Mouse (Mus musculus): Measurements from ENCODE around the gene Lrrc10b.

The Lrrc10b gene

GRCm38 (mm10) chr19:10456752-10457483, at the start of gene Lrrc10b:
Gene Lrrc10b (minus strand): TSS chr19:10457473.
- DNase-seq (ENCODE audit: low read depth, low spot score) = peak; percentile 19

- DNase-seq (ENCODE audit: low read depth, low spot score) = peak; percentile 16
Observed at GRCm38 (mm10) chr19:10502571-10502970, 45.3 kb upstream of the Lrrc10b start.

GRCm38 (mm10) chr19:10500581-10500980, 43.3 kb upstream of the Lrrc10b start:
- DNase-seq (ENCODE audit: low read depth, low spot score) = no peak

- DNase-seq (ENCODE audit: low read depth, low spot score) = no peak
Observed at GRCm38 (mm10) chr19:10497512-10498160, 40.4 kb upstream of the Lrrc10b start.

- DNase-seq (ENCODE audit: low read depth, low spot score) = no peak
Observed at GRCm38 (mm10) chr19:10496976-10497375, 39.7 kb upstream of the Lrrc10b start.

- DNase-seq (ENCODE audit: low read depth, low spot score) = no peak
Observed at GRCm38 (mm10) chr19:10495670-10496069, 38.4 kb upstream of the Lrrc10b start.

- DNase-seq (ENCODE audit: low read depth, low spot score) = peak; percentile 52
Observed at GRCm38 (mm10) chr19:10486264-10486738, 29.0 kb upstream of the Lrrc10b start.

GRCm38 (mm10) chr19:10482703-10483102, 25.4 kb upstream of the Lrrc10b start, which contains the start of gene Ppp1r32:
Gene Ppp1r32 (minus strand): TSS chr19:10482928.
- DNase-seq (ENCODE audit: low read depth, low spot score) = no peak

- DNase-seq (ENCODE audit: low read depth, low spot score) = no peak
Observed at GRCm38 (mm10) chr19:10479541-10479940, 22.3 kb upstream of the Lrrc10b start.

- DNase-seq (ENCODE audit: low read depth, low spot score) = no peak
Observed at GRCm38 (mm10) chr19:10473779-10474178, 16.5 kb upstream of the Lrrc10b start.

GRCm38 (mm10) chr19:10472958-10473357, 15.7 kb upstream of the Lrrc10b start:
- no peak for DNase-seq (ENCODE audit: low read depth, low spot score)

- peak; percentile 10 for DNase-seq (ENCODE audit: low read depth, low spot score)
Observed at GRCm38 (mm10) chr19:10469171-10469658, 11.9 kb upstream of the Lrrc10b start.

- no peak for DNase-seq (ENCODE audit: low read depth, low spot score)
Observed at GRCm38 (mm10) chr19:10464427-10464826, 7.2 kb upstream of the Lrrc10b start.

GRCm38 (mm10) chr19:10461584-10461983, 4.3 kb upstream of the Lrrc10b start:
- no peak for DNase-seq (ENCODE audit: low read depth, low spot score)

GRCm38 (mm10) chr19:10459907-10460306, 2.6 kb upstream of the Lrrc10b start:
- no peak for DNase-seq (ENCODE audit: low read depth, low spot score)

GRCm38 (mm10) chr19:10458096-10458495, 823 bp upstream of the Lrrc10b start:
- DNase-seq (ENCODE audit: low read depth, low spot score) = no peak

- DNase-seq (ENCODE audit: low read depth, low spot score) = no peak
Observed at GRCm38 (mm10) chr19:10457484-10457800, 169 bp upstream of the Lrrc10b start.

- no peak for DNase-seq (ENCODE audit: low read depth, low spot score)
Observed at GRCm38 (mm10) chr19:10455437-10455806, 1.9 kb downstream of the Lrrc10b start.

GRCm38 (mm10) chr19:10454718-10455436, 2.4 kb downstream of the Lrrc10b start:
- DNase-seq (ENCODE audit: low read depth, low spot score) = no peak

GRCm38 (mm10) chr19:10449708-10450107, 7.6 kb downstream of the Lrrc10b start:
- peak; percentile 48 for DNase-seq (ENCODE audit: low read depth, low spot score)

GRCm38 (mm10) chr19:10449190-10449589, 8.1 kb downstream of the Lrrc10b start:
- DNase-seq (ENCODE audit: low read depth, low spot score) = no peak

GRCm38 (mm10) chr19:10448275-10448674, 9.0 kb downstream of the Lrrc10b start:
- DNase-seq (ENCODE audit: low read depth, low spot score) = no peak
